Mouse (Mus musculus) CD4-positive helper T cell, adult 2 months (primary cell): ENCODE data around the gene Cacna1e.

Experiments
- DNase-seq: peaks from one replicate; pipeline ENCODE4 v3.0.0-alpha.2; 2012; ENCODE audit warnings: low read depth, missing footprints, low spot score

Gene Cacna1e

DNA sequence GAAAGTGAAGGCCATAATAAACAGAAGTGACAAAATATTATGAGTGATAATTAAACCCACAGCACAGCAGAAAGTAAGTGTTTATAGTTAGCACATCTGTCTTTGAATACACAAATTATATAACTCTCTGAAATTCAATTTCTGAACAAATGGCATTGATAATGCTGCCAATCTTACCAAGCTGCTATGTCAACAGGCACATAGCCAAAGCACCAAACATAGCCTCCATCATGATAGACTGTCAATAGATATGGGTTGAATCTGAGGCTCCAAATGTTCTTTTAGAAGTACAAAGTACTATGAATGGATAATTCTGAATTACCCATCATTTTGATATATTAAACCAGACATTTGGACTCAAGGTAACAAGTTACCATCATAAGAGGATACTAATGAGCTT lies 372.6 kb downstream of the Cacna1e start:
- no peak for DNase-seq

DNA sequence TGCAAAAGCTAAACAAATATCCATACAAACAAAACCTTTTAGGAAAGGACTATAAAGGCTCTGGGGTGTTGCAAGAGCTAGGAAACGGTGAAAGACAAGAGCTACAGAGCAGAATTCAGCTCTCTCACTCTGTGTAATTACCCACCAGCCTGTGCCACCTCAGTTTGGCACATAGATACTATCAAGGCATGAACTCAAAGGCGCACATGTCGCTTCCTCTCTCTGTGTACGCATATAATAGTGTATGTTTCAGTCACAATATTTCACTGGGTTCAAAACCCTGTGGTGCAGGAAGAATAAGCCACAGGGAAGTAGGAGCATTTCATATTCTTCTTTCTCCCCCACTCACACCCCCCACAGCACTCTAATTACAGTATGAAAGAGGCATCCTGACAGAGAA lies 380.3 kb downstream of the Cacna1e start:
- no peak for DNase-seq

DNA sequence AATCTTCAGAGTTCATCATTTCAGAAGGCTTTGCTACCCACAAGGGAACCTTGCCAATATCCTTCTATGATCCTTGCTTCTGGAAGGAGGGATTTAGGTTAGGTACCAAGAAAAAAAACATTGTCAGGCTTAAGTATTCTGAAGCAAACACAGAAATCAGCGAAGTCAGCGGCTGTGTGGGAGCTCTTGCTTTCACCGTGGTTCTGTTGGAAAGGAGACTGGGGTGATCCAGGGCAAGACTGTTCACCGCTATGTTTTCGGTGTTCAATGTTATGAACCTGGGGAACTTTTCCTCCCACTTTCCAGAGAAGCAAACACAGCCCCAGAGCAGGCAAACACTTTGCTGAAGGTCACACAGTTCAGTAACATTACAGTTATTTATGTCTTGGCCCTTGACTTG lies 383.4 kb downstream of the Cacna1e start:
- no peak for DNase-seq

DNA sequence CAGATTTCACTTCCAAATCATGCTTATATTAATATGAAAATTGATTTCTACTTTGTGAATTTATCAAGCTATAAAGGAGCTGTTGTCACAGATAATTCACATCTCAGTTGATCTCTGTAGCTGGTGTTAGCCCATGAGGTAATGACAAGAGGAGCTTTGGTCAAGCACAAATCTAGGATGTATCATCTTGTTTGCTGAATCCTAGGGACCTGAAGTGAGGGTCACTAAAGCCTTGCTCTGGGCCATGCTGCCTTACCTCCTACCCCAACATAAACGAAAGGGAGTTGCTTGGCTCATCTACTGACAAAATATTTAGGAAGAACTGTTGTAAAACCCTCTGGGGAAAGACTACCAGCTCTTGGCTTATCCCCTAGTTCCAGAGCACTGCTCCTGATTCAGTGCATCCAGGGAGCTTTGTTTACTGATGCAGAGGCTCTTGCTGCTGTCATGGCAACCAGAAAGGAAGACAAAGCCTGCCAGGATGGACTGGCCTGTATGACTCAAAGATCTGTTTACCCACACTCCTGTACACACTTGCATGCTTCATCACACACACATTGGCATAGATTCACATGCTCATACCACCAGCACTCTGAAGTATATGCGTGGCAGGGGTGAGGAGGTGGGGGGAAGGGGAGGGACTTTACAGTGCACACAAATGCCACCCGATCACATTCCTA lies 384.0 kb downstream of the Cacna1e start:
- no peak for DNase-seq

DNA sequence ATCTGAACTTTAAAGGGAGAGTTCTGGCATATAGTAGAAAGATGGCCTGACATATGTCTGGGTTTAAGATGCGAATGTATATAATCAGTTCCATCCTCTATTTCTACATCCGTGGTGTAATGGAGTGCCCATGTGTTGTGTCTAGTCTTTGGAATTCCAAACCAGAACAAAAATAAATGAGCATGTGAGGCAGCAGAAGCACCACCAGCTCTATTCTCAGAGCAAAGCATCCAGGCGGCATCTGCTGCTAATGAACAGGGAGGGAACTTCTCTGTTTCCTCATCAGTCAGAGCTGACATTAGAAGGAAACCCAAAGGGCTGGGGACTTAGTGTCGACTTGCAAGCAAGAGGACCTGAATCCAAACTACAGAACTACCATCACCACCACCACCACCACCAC lies 385.5 kb downstream of the Cacna1e start:
- no peak for DNase-seq

- no peak for DNase-seq
Observed at GRCm38 (mm10) chr1:154491071-154491470, 393.2 kb downstream of the Cacna1e start.

- no peak for DNase-seq
Observed at GRCm38 (mm10) chr1:154476671-154477070, 407.6 kb downstream of the Cacna1e start.

- DNase-seq = no peak
Observed at GRCm38 (mm10) chr1:154475706-154476105, 408.6 kb downstream of the Cacna1e start.

DNA sequence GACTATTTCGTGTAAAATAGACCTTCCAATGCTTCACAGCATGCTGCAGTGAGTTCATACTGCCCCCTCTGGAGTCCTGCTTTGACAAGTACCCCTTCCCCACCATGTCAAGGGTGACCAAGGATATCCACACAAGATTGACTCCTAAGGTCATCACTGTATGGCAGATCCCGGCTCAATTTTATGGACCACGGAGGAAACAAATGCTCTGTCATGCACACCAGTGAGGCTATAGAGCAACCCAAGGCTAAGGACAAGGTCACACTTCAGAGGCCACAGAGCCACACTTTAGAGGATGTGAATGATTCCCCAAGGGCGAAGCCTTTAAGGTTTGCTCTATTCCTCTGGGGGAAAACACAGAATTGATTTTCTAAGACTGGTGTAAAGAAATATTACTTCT lies 410.1 kb downstream of the Cacna1e start:
- no peak for DNase-seq

- no peak for DNase-seq
Observed at GRCm38 (mm10) chr1:154467265-154467664, 417.0 kb downstream of the Cacna1e start.

GRCm38 (mm10) chr1:154461521-154461920 lies 422.8 kb downstream of the Cacna1e start:
- no peak for DNase-seq

GRCm38 (mm10) chr1:154460067-154460466 lies 424.2 kb downstream of the Cacna1e start:
- no peak for DNase-seq

- DNase-seq = no peak
Observed at GRCm38 (mm10) chr1:154458601-154459000, 425.7 kb downstream of the Cacna1e start.

DNA sequence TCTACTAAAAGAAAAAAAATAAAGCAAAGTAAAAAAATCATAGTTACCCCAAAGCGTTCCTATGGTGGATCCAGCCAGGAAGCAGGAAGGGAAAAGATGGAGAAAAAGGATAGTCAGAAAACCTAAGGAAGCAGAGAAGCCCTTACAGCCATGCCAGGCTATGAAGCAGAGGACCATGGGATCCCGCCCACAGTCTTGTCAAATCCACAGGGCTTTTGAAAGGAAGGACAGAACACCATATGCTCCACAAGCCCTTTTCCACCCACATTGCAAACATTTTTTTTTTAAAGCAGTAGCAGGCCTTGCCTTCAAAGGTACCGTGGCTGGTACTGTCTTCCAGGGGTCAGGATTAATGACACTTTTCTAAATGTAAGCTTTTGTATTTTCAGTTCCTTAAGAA lies 433.5 kb downstream of the Cacna1e start:
- no peak for DNase-seq

DNA sequence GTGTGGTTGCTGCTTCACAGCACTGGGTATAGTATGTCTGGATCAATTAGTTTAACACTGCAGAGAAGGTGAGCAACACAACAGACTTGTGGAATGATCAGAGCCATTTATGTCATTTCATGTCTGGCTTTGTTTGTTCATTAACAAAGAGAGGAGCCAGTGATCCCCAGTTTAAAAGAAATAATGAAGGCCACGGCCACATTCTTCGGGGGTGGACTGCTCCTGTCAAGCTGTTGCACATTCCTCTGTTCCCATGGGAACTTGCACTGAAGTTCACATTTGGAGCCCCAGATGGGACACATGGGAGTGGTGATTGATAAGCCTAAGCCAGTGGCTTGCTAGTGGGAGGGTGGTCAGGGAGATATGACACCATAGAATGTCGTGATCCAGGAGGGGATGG lies 437.8 kb downstream of the Cacna1e start:
- no peak for DNase-seq

GRCm38 (mm10) chr1:154433520-154433919 lies 450.8 kb downstream of the Cacna1e start:
- DNase-seq = no peak

GRCm38 (mm10) chr1:154433112-154433511 lies 451.2 kb downstream of the Cacna1e start:
- no peak for DNase-seq

DNA sequence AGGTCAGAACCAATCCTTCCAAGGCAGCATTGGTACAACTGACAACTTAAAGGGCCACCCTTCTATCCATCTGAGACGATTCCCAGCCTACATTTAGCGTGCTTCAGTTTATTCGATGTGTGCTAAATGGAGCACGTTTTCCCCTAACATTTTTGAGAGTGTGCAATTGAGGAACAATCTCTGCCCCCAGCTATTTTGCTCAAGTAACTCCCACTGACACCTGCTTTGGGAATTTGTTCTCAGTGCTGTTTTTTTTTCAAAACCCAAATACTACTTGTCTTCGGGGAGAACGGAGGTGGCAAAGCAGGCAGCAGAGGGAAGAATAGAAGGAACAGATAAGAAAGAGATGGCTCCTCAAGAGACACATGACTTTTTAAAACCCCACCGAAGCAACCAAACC lies 456.0 kb downstream of the Cacna1e start:
- no peak for DNase-seq

GRCm38 (mm10) chr1:154418278-154418677 lies 466.0 kb downstream of the Cacna1e start:
- DNase-seq = no peak

- DNase-seq = no peak
Observed at GRCm38 (mm10) chr1:154416384-154417155, 467.7 kb downstream of the Cacna1e start.

- no peak for DNase-seq
Observed at GRCm38 (mm10) chr1:154415826-154416225, 468.5 kb downstream of the Cacna1e start.

GRCm38 (mm10) chr1:154413138-154413537 lies 471.2 kb downstream of the Cacna1e start:
- no peak for DNase-seq

- DNase-seq = no peak
Observed at GRCm38 (mm10) chr1:154409051-154409450, 475.2 kb downstream of the Cacna1e start.
